ENCODE assay signal across 11 mouse cellular contexts in the genomic region with DNA sequence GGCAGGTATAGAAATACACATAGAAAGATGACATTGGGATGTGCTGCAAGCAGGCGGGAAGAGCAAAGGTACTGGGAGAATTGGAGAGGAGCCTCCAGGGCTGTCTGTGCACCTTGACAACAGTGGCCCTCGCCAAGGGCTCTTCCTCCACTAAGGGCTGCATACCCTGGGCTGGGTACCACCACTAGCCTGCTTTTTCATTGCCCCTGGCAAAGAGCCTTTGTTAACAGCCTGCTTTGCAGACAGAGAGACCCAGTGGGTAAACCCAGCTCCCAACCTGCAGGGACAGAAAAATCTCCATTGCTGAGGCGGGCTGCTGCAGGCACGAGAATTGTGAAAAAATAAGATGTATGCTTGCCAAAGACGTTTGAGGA.
DNase-seq lines count a peak whose midpoint lies in the region; ATAC-seq lines count a peak whose summit lies in the region.
"Had no signal": no experiment of that assay in that cellular context is flagged by ENCODE, and none has a peak within 500 bp of the region (broad histone marks: within the 10 kb centered on the region; RNA-seq: fewer than 3 reads in every experiment).

No protein-coding gene starts in this region.

- H3K4me2 ChIP-seq in heart, embryonic 11.5 days, result no peak overlapping the region
- H3K4me2 ChIP-seq in forebrain, embryonic 16.5 days (ENCODE audit: low read length), result no peak overlapping the region
- peak overlapping the region; percentile 27 for H3K4me2 ChIP-seq in midbrain, embryonic 14.5 days (ENCODE audit: low read length)
- H3K4me2 ChIP-seq: liver, embryonic 11.5 days had no signal

- ATAC-seq in heart, embryonic 11.5 days (replicated peaks; ENCODE audit: insufficient number of reproducible peaks, low FRiP score, low TSS enrichment), result no peak
- peak; percentile 55 for ATAC-seq in forebrain, embryonic 16.5 days
- peak; percentile 38; the same call in 1 of the 2 replicates for ATAC-seq in midbrain, embryonic 14.5 days (ENCODE audit: low FRiP score, low TSS enrichment)
- ATAC-seq in CD4-positive, CD25-positive, alpha-beta regulatory T cell, adult 4 months, result no peak
- ATAC-seq: intestine, postnatal 0 days had no signal

- peaks cover 35% of the 10 kb centered on the region for H3K4me1 ChIP-seq in heart, embryonic 10.5 days
- peaks cover 7% of the 10 kb centered on the region for H3K4me1 ChIP-seq in heart, embryonic 11.5 days (ENCODE audit: control insufficient read depth, insufficient read depth, low read length)
- H3K4me1 ChIP-seq in embryonic facial prominence, embryonic 10.5 days, result peaks cover 61% of the 10 kb centered on the region
- H3K4me1 ChIP-seq in forebrain, embryonic 16.5 days (replicated peaks; ENCODE audit: control insufficient read depth, insufficient read depth, low read length), result peaks cover 24% of the 10 kb centered on the region
- peaks cover 29% of the 10 kb centered on the region for H3K4me1 ChIP-seq in midbrain, embryonic 14.5 days (ENCODE audit: control insufficient read depth, insufficient read depth, low read length)

- 0 out of 2 replicates have a peak overlapping the region, but pooled peaks have one; percentile 29 for H3K27ac ChIP-seq in heart, embryonic 10.5 days
- no peak overlapping the region for H3K27ac ChIP-seq in heart, embryonic 11.5 days (ENCODE audit: low read depth, low read length)
- peak overlapping the region; percentile 26 for H3K27ac ChIP-seq in embryonic facial prominence, embryonic 10.5 days (replicated peaks)
- H3K27ac ChIP-seq in forebrain, embryonic 16.5 days (ENCODE audit: low read length), result no peak overlapping the region
- peak overlapping the region; percentile 75 for H3K27ac ChIP-seq in midbrain, embryonic 14.5 days (replicated peaks; ENCODE audit: low read depth, low read length)

- DNase-seq in heart, embryonic 10.5 days (ENCODE audit: low spot score), result no peak
- no peak for DNase-seq in embryonic facial prominence, embryonic 10.5 days (ENCODE audit: low spot score)
- peak; percentile 67 for DNase-seq in midbrain, embryonic 14.5 days
- DNase-seq in liver, result no peak
- no peak for DNase-seq in thymus, postnatal 4 days
- DNase-seq: lung, postnatal 36 days had no signal

- 53% methylated on average over 5 of the region's 5 CpGs for WGBS in heart, embryonic 10.5 days
- WGBS in heart, embryonic 11.5 days (ENCODE audit: insufficient replicate concordance), result 55% methylated on average over 5 of the region's 5 CpGs
- 38% methylated on average over 5 of the region's 5 CpGs for WGBS in embryonic facial prominence, embryonic 10.5 days
- WGBS in forebrain, embryonic 16.5 days, result 19% methylated on average over 5 of the region's 5 CpGs
- 21% methylated on average over 5 of the region's 5 CpGs for WGBS in midbrain, embryonic 14.5 days

- H3K36me3 ChIP-seq in heart, embryonic 10.5 days, result no peaks in the 10 kb centered on the region
- no peaks in the 10 kb centered on the region for H3K36me3 ChIP-seq in heart, embryonic 11.5 days (ENCODE audit: control insufficient read depth, insufficient read depth, low read length)
- no peaks in the 10 kb centered on the region for H3K36me3 ChIP-seq in embryonic facial prominence, embryonic 10.5 days (replicated peaks)
- H3K36me3 ChIP-seq in forebrain, embryonic 16.5 days (ENCODE audit: control insufficient read depth, insufficient read depth), result no peaks in the 10 kb centered on the region
- H3K36me3 ChIP-seq in midbrain, embryonic 14.5 days (ENCODE audit: control insufficient read depth, insufficient read depth, low read length), result no peaks in the 10 kb centered on the region

- no peaks in the 10 kb centered on the region for H3K9me3 ChIP-seq in heart, embryonic 10.5 days
- H3K9me3 ChIP-seq in heart, embryonic 11.5 days (replicated peaks; ENCODE audit: control insufficient read depth, low read length), result no peaks in the 10 kb centered on the region
- H3K9me3 ChIP-seq in embryonic facial prominence, embryonic 10.5 days, result no peaks in the 10 kb centered on the region
- no peaks in the 10 kb centered on the region for H3K9me3 ChIP-seq in forebrain, embryonic 16.5 days (ENCODE audit: control insufficient read depth, low read length)
- H3K9me3 ChIP-seq in midbrain, embryonic 14.5 days (ENCODE audit: control insufficient read depth, low read length), result no peaks in the 10 kb centered on the region

- peaks cover 45% of the 10 kb centered on the region; the same call in 1 of the 2 replicates for H3K27me3 ChIP-seq in heart, embryonic 10.5 days (ENCODE audit: insufficient read depth, poor library complexity, severe bottlenecking)
- H3K27me3 ChIP-seq in heart, embryonic 11.5 days (ENCODE audit: control insufficient read depth, insufficient read depth, low read length), result 0 out of 2 replicates have a peak, but pooled peaks cover 5% of the 10 kb centered on the region
- H3K27me3 ChIP-seq in embryonic facial prominence, embryonic 10.5 days (replicated peaks; ENCODE audit: low read depth, poor library complexity, severe bottlenecking), result peaks cover 10% of the 10 kb centered on the region; the same call in 1 of the 2 replicates
- H3K27me3 ChIP-seq in forebrain, embryonic 16.5 days (replicated peaks; ENCODE audit: control insufficient read depth, insufficient read depth, low read length), result no peaks in the 10 kb centered on the region
- H3K27me3 ChIP-seq in midbrain, embryonic 14.5 days (ENCODE audit: control insufficient read depth, insufficient read depth, low read length), result no peaks in the 10 kb centered on the region; the same call in 1 of the 2 replicates

- H3K4me3 ChIP-seq in heart, embryonic 10.5 days, result no peak overlapping the region
- H3K4me3 ChIP-seq in heart, embryonic 11.5 days (ENCODE audit: low read depth, low read length), result no peak overlapping the region
- no peak overlapping the region for H3K4me3 ChIP-seq in embryonic facial prominence, embryonic 10.5 days
- H3K4me3 ChIP-seq in forebrain, embryonic 16.5 days (replicated peaks; ENCODE audit: low read length), result no peak overlapping the region
- H3K4me3 ChIP-seq in midbrain, embryonic 14.5 days (replicated peaks; ENCODE audit: low read depth, low read length), result no peak overlapping the region

- H3K9ac ChIP-seq in heart, embryonic 11.5 days (ENCODE audit: low read depth, low read length), result no peak overlapping the region
- H3K9ac ChIP-seq in forebrain, embryonic 16.5 days (replicated peaks; ENCODE audit: low read depth, low read length), result no peak overlapping the region
- H3K9ac ChIP-seq in midbrain, embryonic 14.5 days (replicated peaks; ENCODE audit: low read length), result peak overlapping the region; percentile 21; the same call in 1 of the 2 replicates

Comparison
In these comparisons a context has a peak if more than half of its experiments do, and no peak if none do; other contexts are left out.
1. H3K27ac ChIP-seq: peak in heart, embryonic 10.5 days (single experiment), embryonic facial prominence, embryonic 10.5 days (single experiment) and midbrain, embryonic 14.5 days (single experiment); none in heart, embryonic 11.5 days (single experiment) and forebrain, embryonic 16.5 days (single experiment).
2. ATAC-seq: peak in forebrain, embryonic 16.5 days (single experiment) and midbrain, embryonic 14.5 days (single experiment); none in heart, embryonic 11.5 days (single experiment) and CD4-positive, CD25-positive, alpha-beta regulatory T cell, adult 4 months (single experiment).